Comparison of ENCODE assay signal across 13 mouse cellular contexts in the genomic region with DNA sequence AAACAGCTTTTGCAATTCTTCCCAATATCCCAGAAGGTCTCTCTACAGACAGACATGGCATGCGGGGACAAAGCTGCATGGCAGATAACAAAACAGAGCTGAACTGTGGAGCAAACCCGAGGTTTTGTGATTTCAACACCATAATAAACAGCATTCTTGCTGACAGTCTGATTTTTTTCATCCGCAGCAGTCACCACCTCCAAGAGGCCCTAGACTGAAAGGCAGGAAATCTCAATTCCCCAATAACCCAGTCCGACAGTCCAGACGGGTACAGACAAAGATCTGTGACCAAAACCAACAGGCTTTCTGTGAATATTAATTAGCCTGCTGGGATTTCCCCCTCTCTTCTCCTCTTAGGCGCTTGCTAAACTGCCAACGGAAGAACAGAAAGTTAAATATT. TPM values are rescaled to one million over a fixed set of nuclear protein-coding genes. Genes with fewer than 3 reads are reported as not detected.
DNase-seq lines count a peak whose midpoint lies in the region; ATAC-seq and TF ChIP-seq lines count a peak whose summit lies in the region.
"Had no signal": no experiment of that assay in that cellular context is flagged by ENCODE, and none has a peak within 500 bp of the region (broad histone marks: within the 10 kb centered on the region; RNA-seq: fewer than 3 reads in every experiment).

No protein-coding gene starts in this region.

- ATAC-seq in kidney, embryonic 15.5 days (replicated peaks; ENCODE audit: low FRiP score) = no peak
- ATAC-seq in liver, embryonic 15.5 days (ENCODE audit: insufficient read depth) = no peak

- no peak for TF ChIP-seq RAD21 in CH12.LX (IDR thresholded peaks at IDR 0.05; ENCODE audit: low read depth, low read length)

- H3K9me3 ChIP-seq in kidney, embryonic 15.5 days (replicated peaks) = no peaks in the 10 kb centered on the region
- H3K9me3 ChIP-seq in CH12.LX (replicated peaks; ENCODE audit: low read length) = no peaks in the 10 kb centered on the region
- no peaks in the 10 kb centered on the region for H3K9me3 ChIP-seq in liver, embryonic 15.5 days (replicated peaks)
- H3K9me3 ChIP-seq: embryonic facial prominence, embryonic 12.5 days had no signal

- H3K4me2 ChIP-seq in kidney, embryonic 15.5 days = peak overlapping the region; percentile 82; the same call in 1 of the 2 replicates
- peak overlapping the region; percentile 93 for H3K4me2 ChIP-seq in CH12.LX (ENCODE audit: insufficient read depth, low read depth, poor library complexity, severe bottlenecking)
- H3K4me2 ChIP-seq in liver, embryonic 15.5 days = 0 out of 2 replicates have a peak overlapping the region, but pooled peaks have one; percentile 7

- H3K9ac ChIP-seq in kidney, embryonic 15.5 days = no peak overlapping the region
- peak overlapping the region; percentile 87 for H3K9ac ChIP-seq in CH12.LX (ENCODE audit: insufficient read depth, low read depth)
- no peak overlapping the region for H3K9ac ChIP-seq in liver, embryonic 15.5 days

- TF ChIP-seq EP300 in CH12.LX (IDR thresholded peaks at IDR 0.05; ENCODE audit: low read length) = peak; percentile 84

- DNase-seq in kidney, postnatal 4 days = no peak
- peak; percentile 55 for DNase-seq in A20 (ENCODE audit: low read depth, low spot score)
- DNase-seq in CH12.LX (ENCODE audit: extremely low read depth) = peak; percentile 94
- no peak for DNase-seq in adrenal gland, postnatal 36 days
- no peak for DNase-seq in adipocyte (ENCODE audit: low spot score)
- DNase-seq: cerebellum, adult 8-10 months; heart, postnatal 14 days; kidney, adult 8-10 months; lung, adult 2 months had no signal

- peaks cover 24% of the 10 kb centered on the region for H3K4me1 ChIP-seq in kidney, embryonic 15.5 days
- peaks cover 27 to 29% of the 10 kb centered on the region in 2 experiments for H3K4me1 ChIP-seq in CH12.LX (ENCODE audit: control insufficient read depth in 1 of 2, insufficient read depth in 2 of 2)
- H3K4me1 ChIP-seq in liver, embryonic 15.5 days (replicated peaks) = peaks cover 31% of the 10 kb centered on the region

- dilution Hi-C loops in CH12.LX (cut with MboI; ENCODE audit: extremely low pct_ligation_motif_present, extremely low pct_unique_long_range_greater_than_20kb, low sequenced_read_pairs) = no loop called here

- WGBS in kidney, embryonic 15.5 days = 55% methylated on average over 7 of the region's 7 CpGs
- WGBS in liver, embryonic 15.5 days (ENCODE audit: insufficient replicate concordance) = 71% methylated on average over 7 of the region's 7 CpGs

- H3K4me3 ChIP-seq in kidney, embryonic 15.5 days (replicated peaks) = 0 out of 2 replicates have a peak overlapping the region, but pooled peaks have one; percentile 2
- H3K4me3 ChIP-seq in CH12.LX (replicated peaks in 1 of 3; ENCODE audit: low read depth in 2 of 3, low read length in 2 of 3, poor library complexity in 1 of 3) = peak overlapping the region; percentile 55 to 80 (median 74)
- H3K4me3 ChIP-seq in liver, embryonic 15.5 days (replicated peaks) = no peak overlapping the region

- H3K79me2 ChIP-seq in CH12.LX (replicated peaks; ENCODE audit: control insufficient read depth, extremely low read depth, insufficient read depth, poor library complexity, severe bottlenecking) = peaks cover 24% of the 10 kb centered on the region

- H3K36me3 ChIP-seq in kidney, embryonic 15.5 days = peaks cover 37% of the 10 kb centered on the region
- peaks cover 28 to 34% of the 10 kb centered on the region in 2 experiments for H3K36me3 ChIP-seq in CH12.LX (replicated peaks in 1 of 2; ENCODE audit: control insufficient read depth in 1 of 2, insufficient read depth in 1 of 2, low read length in 1 of 2)
- peaks cover 27% of the 10 kb centered on the region for H3K36me3 ChIP-seq in liver, embryonic 15.5 days (replicated peaks)

- peak; percentile 33 for TF ChIP-seq POLR2A in CH12.LX (IDR thresholded peaks at IDR 0.05; ENCODE audit: low read depth, low read length)

- in situ Hi-C loops in CH12.LX (cut with MboI; ENCODE audit: low pct_ligation_motif_present, low pct_unique_long_range_greater_than_20kb, low sequenced_read_pairs) = loop anchor here (5.0 kb wide), 1 partner anchor 77 kb away; no protein-coding TSS in a partner anchor

- no peaks in the 10 kb centered on the region for H3K27me3 ChIP-seq in kidney, embryonic 15.5 days
- H3K27me3 ChIP-seq in CH12.LX (replicated peaks) = no peaks in the 10 kb centered on the region
- H3K27me3 ChIP-seq in liver, embryonic 15.5 days = no peaks in the 10 kb centered on the region
- H3K27me3 ChIP-seq: embryonic facial prominence, embryonic 12.5 days had no signal

- TF ChIP-seq CTCF in CH12.LX (conservative IDR thresholded peaks at IDR 0.05 in 1 of 2, IDR thresholded peaks at IDR 0.05 in 1 of 2; ENCODE audit: low read depth in 2 of 2, low read length in 2 of 2) = no peak

- H3K27ac ChIP-seq in kidney, embryonic 15.5 days = no peak overlapping the region
- H3K27ac ChIP-seq in CH12.LX (ENCODE audit: insufficient read depth, low read depth) = peak overlapping the region; percentile 83
- H3K27ac ChIP-seq in liver, embryonic 15.5 days (replicated peaks) = no peak overlapping the region
- H3K27ac ChIP-seq: embryonic facial prominence, embryonic 12.5 days; stomach, postnatal 0 days had no signal

TF ChIP-seq in CH12.LX, 34 proteins besides CTCF, POLR2A, EP300 and RAD21 (continues in another document):
- TF ChIP-seq BHLHE40 (IDR thresholded peaks at IDR 0.05; ENCODE audit: low read depth, low read length) = peak; percentile 59
- TF ChIP-seq NRF1 (IDR thresholded peaks at IDR 0.05; ENCODE audit: low read depth, low read length) = no peak
- no peak for TF ChIP-seq ZMIZ1 (IDR thresholded peaks at IDR 0.05; ENCODE audit: low read depth, low read length)
- TF ChIP-seq USF2 (conservative IDR thresholded peaks at IDR 0.05; ENCODE audit: low read depth, low read length) = no peak
- peak; percentile 54; the same call in 1 of the 2 replicates for TF ChIP-seq MAZ (IDR thresholded peaks at IDR 0.05; ENCODE audit: low read depth, low read length)
- TF ChIP-seq MEF2A (IDR thresholded peaks at IDR 0.05; ENCODE audit: borderline replicate concordance, low read depth, low read length) = peak; percentile 84
- peak; percentile 72 for TF ChIP-seq CHD2 (IDR thresholded peaks at IDR 0.05; ENCODE audit: low read length)
- no peak for TF ChIP-seq SMC3 (IDR thresholded peaks at IDR 0.05; ENCODE audit: low read depth, low read length)
- TF ChIP-seq JUND (conservative IDR thresholded peaks at IDR 0.05; ENCODE audit: low read depth, low read length) = peak; percentile 39; the same call in 1 of the 2 replicates
- peak; percentile 79 for TF ChIP-seq IRF4 (IDR thresholded peaks at IDR 0.05; ENCODE audit: low read depth, low read length)
- TF ChIP-seq ETS1 (conservative IDR thresholded peaks at IDR 0.05; ENCODE audit: low read depth, low read length) = peak; percentile 65
- TF ChIP-seq TBP (conservative IDR thresholded peaks at IDR 0.05; ENCODE audit: low read depth, low read length) = peak; percentile 68; the same call in 1 of the 2 replicates
- TF ChIP-seq MAX (IDR thresholded peaks at IDR 0.05; ENCODE audit: low read length) = 0 out of 2 replicates have a peak, but pooled peaks have one; percentile 47
- TF ChIP-seq POLR2AphosphoS2 (IDR thresholded peaks at IDR 0.05; ENCODE audit: low read depth, low read length) = no peak
- TF ChIP-seq ZKSCAN1 (IDR thresholded peaks at IDR 0.05; ENCODE audit: borderline replicate concordance, low read depth, low read length) = no peak
- no peak for TF ChIP-seq KAT2A (IDR thresholded peaks at IDR 0.05; ENCODE audit: insufficient replicate concordance, low read length)
- peak; percentile 67; the same call in 1 of the 2 replicates for TF ChIP-seq MAFK (IDR thresholded peaks at IDR 0.05; ENCODE audit: insufficient replicate concordance, low read length)
- peak; percentile 91 for TF ChIP-seq ZNF384 (IDR thresholded peaks at IDR 0.05; ENCODE audit: low read depth, low read length)
- peak; percentile 69; the same call in 1 of the 2 replicates for TF ChIP-seq MXI1 (IDR thresholded peaks at IDR 0.05; ENCODE audit: low read depth, low read length)
- 0 out of 2 replicates have a peak, but pooled peaks have one; percentile 16 for TF ChIP-seq MYC (IDR thresholded peaks at IDR 0.05; ENCODE audit: low read depth, low read length)
- no peak; the same call in 1 of the 2 replicates for TF ChIP-seq HCFC1 (IDR thresholded peaks at IDR 0.05; ENCODE audit: low read depth, low read length)
- no peak for TF ChIP-seq USF1 (IDR thresholded peaks at IDR 0.05; ENCODE audit: low read depth, low read length)
- TF ChIP-seq E2F4 (IDR thresholded peaks at IDR 0.05; ENCODE audit: insufficient replicate concordance, low read depth, low read length) = 0 out of 2 replicates have a peak, but pooled peaks have one; percentile 21
- 0 out of 2 replicates have a peak, but pooled peaks have one; percentile 42 for TF ChIP-seq NELFE (IDR thresholded peaks at IDR 0.05; ENCODE audit: low read depth, low read length)
- peak; percentile 51 for TF ChIP-seq ELF1 (IDR thresholded peaks at IDR 0.05; ENCODE audit: low read depth, low read length)
- TF ChIP-seq TCF12 (IDR thresholded peaks at IDR 0.05; ENCODE audit: low read depth, low read length) = peak; percentile 81

RNA-seq across cellular contexts. Expression of a gene that starts 1.7 kb away (rescaled TPM):
- 19.2 and 20.4 TPM in 2 replicates for polyA plus RNA-seq in kidney, embryonic 15.5 days (2015; fragmentation: Nextera tagmentation; extraction: Ambion mirVana)
- total RNA-seq in CH12.LX (2012; rRNA removed) (153 and 173 TPM in 2 replicates), CH12.LX (2014; rRNA removed) (244 and 246 TPM in 2 replicates)
- 208 and 217 TPM in 2 replicates for polyA plus RNA-seq in CH12.LX (2012; ENCODE audit: insufficient read length, low read depth)
- polyA plus RNA-seq in liver, embryonic 15.5 days (2015; fragmentation: Nextera tagmentation; extraction: Ambion mirVana) = 8.6 and 8.7 TPM in 2 replicates
- 10 to 100 TPM; 21.1 to 35.0 TPM for total RNA-seq in adrenal gland, postnatal 36 days (2021)

RNA-seq across cellular contexts. Expression of a gene that starts 13.3 kb away (rescaled TPM):
- 136 and 154 TPM in 2 replicates for polyA plus RNA-seq in kidney, embryonic 15.5 days (2015; fragmentation: Nextera tagmentation; extraction: Ambion mirVana)
- total RNA-seq in CH12.LX (2012; rRNA removed) (144 and 163 TPM in 2 replicates), CH12.LX (2014; rRNA removed) (115 and 138 TPM in 2 replicates)
- polyA plus RNA-seq in CH12.LX (2012; ENCODE audit: insufficient read length, low read depth) = 223 and 251 TPM in 2 replicates
- polyA plus RNA-seq in liver, embryonic 15.5 days (2015; fragmentation: Nextera tagmentation; extraction: Ambion mirVana) = 26.1 and 29.8 TPM in 2 replicates
- 10 to 100 TPM; 77.2 to 78.2 TPM for total RNA-seq in adrenal gland, postnatal 36 days (2021)

RNA-seq across cellular contexts. Expression of a gene that starts 54.1 kb away (rescaled TPM):
- polyA plus RNA-seq in kidney, embryonic 15.5 days (2015; fragmentation: Nextera tagmentation; extraction: Ambion mirVana) = 78.5 and 82.1 TPM in 2 replicates
- total RNA-seq in CH12.LX (2012; rRNA removed) (113 and 169 TPM in 2 replicates), CH12.LX (2014; rRNA removed) (61.1 and 77.7 TPM in 2 replicates)
- polyA plus RNA-seq in CH12.LX (2012; ENCODE audit: insufficient read length, low read depth) = 145 and 182 TPM in 2 replicates
- polyA plus RNA-seq in liver, embryonic 15.5 days (2015; fragmentation: Nextera tagmentation; extraction: Ambion mirVana) = 18.8 and 20.8 TPM in 2 replicates
- total RNA-seq in adrenal gland, postnatal 36 days (2021) = 100 to 1,000 TPM; 526 to 605 TPM

Comparison
In these comparisons a context has a peak if more than half of its experiments do, and no peak if none do; other contexts are left out.
1. H3K4me2 ChIP-seq: peak in every context shown above with its lines; median percentile 93 in CH12.LX; 82 in kidney, embryonic 15.5 days; 7 in liver, embryonic 15.5 days.
2. DNase-seq: peak in A20 (single experiment) and CH12.LX (single experiment); none in kidney, postnatal 4 days (0 of 2), adrenal gland, postnatal 36 days (0 of 2) and adipocyte (single experiment).